Mouse (Mus musculus): ENCODE data around the gene Il13ra1. TPM values are rescaled to one million over a fixed set of nuclear protein-coding genes. Genes with fewer than 3 reads are reported as not detected.

Il13ra1 gene
- polyA plus RNA-seq, 1 experiment = 3.9 TPM

DNA sequence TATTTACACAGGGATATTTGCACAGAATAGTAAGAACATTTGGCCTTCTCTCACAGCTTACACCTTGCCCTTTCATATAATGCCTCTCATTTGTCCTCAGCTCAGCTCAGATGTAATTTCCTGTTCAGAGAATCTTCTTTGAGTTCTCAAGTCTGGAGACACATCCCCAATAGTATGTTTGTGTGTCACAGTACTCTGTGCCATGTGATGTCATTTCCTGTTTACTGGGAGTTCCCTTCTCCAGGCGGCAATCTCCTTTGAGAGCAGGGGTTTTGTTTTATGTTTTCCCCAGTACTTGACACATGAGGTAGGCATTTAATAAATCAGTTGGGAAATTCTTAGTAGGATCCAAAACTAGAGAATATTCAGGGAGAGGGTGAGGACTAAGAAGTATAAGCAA is 24.4 kb downstream of the Il13ra1 start:
- Histone ChIP-seq H3K36me3 (ENCODE audit: control insufficient read depth, insufficient read depth, low read length, poor library complexity, severe bottlenecking) (no peaks in the 10 kb centered on the region), H3K9me3 (replicated peaks; ENCODE audit: control insufficient read depth, insufficient read depth, low read length, poor library complexity, severe bottlenecking) (no peaks in the 10 kb centered on the region), H3K27me3 (ENCODE audit: control insufficient read depth, insufficient read depth, low read length, poor library complexity, severe bottlenecking) (no peaks in the 10 kb centered on the region), H3K9ac (ENCODE audit: low read depth, poor library complexity, severe bottlenecking) (no peak overlapping the region), H3K4me1 (ENCODE audit: control insufficient read depth, insufficient read depth, low read length) (no peaks in the 10 kb centered on the region), H3K4me3 (ENCODE audit: low read depth, low read length) (no peak overlapping the region), H3K27ac (ENCODE audit: insufficient read depth, low read length) (no peak overlapping the region)
- no peak for TF ChIP-seq CTCF (IDR thresholded peaks at IDR 0.05; ENCODE audit: low read depth, low read length)
- no peak for TF ChIP-seq EP300 (IDR thresholded peaks at IDR 0.05; ENCODE audit: insufficient read depth, low read depth, low read length)
- TF ChIP-seq POLR2A (IDR thresholded peaks at IDR 0.05; ENCODE audit: insufficient read depth, low read length) = no peak

DNA sequence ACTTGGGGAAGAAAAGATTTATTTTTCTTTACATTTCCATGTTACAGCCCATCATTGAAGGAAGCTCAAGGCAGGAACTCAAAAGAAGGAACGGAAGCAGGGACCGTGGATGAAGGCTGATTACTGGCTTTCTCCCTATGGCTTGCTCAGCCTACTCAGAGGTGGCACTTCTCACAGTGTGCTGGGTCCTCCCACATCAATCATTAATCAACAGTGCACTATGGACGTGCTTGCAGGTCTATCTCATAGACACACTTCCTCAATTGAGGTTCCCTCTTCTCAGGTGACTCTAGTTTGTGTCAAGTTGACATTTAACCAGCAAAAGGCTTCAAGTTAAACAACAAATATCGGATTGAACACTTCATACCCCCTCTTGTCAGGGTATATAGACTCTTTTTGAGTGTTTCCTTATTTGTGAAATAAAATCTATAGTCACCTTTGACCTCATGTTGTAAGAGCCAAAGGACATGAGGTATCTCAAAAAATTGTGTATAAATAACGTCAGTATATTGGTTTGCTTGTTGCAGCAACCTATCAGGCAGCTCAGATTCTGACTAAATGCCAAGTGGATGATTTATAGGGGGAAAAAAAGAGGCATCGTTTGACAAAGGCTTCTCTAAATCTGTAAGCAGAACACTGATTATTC is 30.2 kb downstream of the Il13ra1 start:
- TF ChIP-seq POLR2A (IDR thresholded peaks at IDR 0.05; ENCODE audit: insufficient read depth, low read length) (no peak), CTCF (IDR thresholded peaks at IDR 0.05; ENCODE audit: low read depth, low read length) (no peak), EP300 (IDR thresholded peaks at IDR 0.05; ENCODE audit: insufficient read depth, low read depth, low read length) (no peak)

DNA sequence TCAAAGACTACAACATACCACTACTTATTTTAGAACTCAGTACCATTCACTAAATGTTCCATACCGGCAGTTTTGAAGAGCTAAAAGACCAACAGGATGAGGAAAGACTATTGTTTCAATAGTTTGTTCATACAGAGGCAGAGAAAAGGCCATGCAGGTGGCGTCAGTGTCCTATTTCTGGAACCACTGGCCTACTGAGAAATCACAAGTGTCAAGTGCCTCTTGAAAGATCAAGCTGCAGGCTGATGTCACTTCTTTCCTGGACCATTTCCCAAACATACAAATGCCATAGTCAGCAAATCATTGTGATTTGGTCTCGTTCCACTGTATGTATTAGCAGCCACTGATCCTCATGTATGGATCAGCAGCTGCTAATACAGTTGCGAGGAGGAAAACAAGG is 34.8 kb downstream of the Il13ra1 start:
- Histone ChIP-seq H3K36me3 (ENCODE audit: control insufficient read depth, insufficient read depth, low read length, poor library complexity, severe bottlenecking) (no peaks in the 10 kb centered on the region), H3K4me3 (ENCODE audit: low read depth, low read length) (no peak overlapping the region), H3K9ac (ENCODE audit: low read depth, poor library complexity, severe bottlenecking) (no peak overlapping the region), H3K27me3 (ENCODE audit: control insufficient read depth, insufficient read depth, low read length, poor library complexity, severe bottlenecking) (no peaks in the 10 kb centered on the region), H3K9me3 (replicated peaks; ENCODE audit: control insufficient read depth, insufficient read depth, low read length, poor library complexity, severe bottlenecking) (no peaks in the 10 kb centered on the region), H3K4me1 (ENCODE audit: control insufficient read depth, insufficient read depth, low read length) (no peaks in the 10 kb centered on the region), H3K27ac (ENCODE audit: insufficient read depth, low read length) (no peak overlapping the region)
- TF ChIP-seq POLR2A (IDR thresholded peaks at IDR 0.05; ENCODE audit: insufficient read depth, low read length) (no peak), EP300 (IDR thresholded peaks at IDR 0.05; ENCODE audit: insufficient read depth, low read depth, low read length) (no peak), CTCF (IDR thresholded peaks at IDR 0.05; ENCODE audit: low read depth, low read length) (no peak)

More for the DNA sequence above, 30.2 kb downstream of the Il13ra1 start:
- H3K9ac ChIP-seq (ENCODE audit: low read depth, poor library complexity, severe bottlenecking) = no peak overlapping the region
- no peak overlapping the region for H3K4me3 ChIP-seq (ENCODE audit: low read depth, low read length)
- no peaks in the 10 kb centered on the region for H3K4me1 ChIP-seq (ENCODE audit: control insufficient read depth, insufficient read depth, low read length)
- no peaks in the 10 kb centered on the region for H3K9me3 ChIP-seq (replicated peaks; ENCODE audit: control insufficient read depth, insufficient read depth, low read length, poor library complexity, severe bottlenecking)
- no peaks in the 10 kb centered on the region for H3K27me3 ChIP-seq (ENCODE audit: control insufficient read depth, insufficient read depth, low read length, poor library complexity, severe bottlenecking)
- H3K36me3 ChIP-seq (ENCODE audit: control insufficient read depth, insufficient read depth, low read length, poor library complexity, severe bottlenecking) = no peaks in the 10 kb centered on the region
- H3K27ac ChIP-seq (ENCODE audit: insufficient read depth, low read length) = no peak overlapping the region

DNA sequence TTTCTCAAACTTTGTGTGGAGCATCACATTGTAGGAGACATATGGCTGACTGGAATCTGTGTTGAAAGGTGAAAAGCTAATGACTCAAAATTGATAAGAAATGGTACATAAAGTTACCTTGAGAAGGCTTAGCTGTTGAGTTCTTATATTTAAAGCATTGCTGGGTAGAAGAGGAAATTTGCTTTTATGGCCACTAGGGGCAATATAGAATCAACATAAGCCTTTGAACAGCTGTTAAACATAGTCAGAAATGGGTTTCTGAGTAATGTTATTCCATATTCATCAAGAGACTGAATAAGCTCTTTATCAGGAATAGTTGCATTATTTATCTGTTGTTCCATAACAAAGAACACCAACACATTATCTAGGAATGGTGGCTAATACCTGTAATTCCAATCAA is 38.2 kb downstream of the Il13ra1 start:
- no peaks in the 10 kb centered on the region for H3K27me3 ChIP-seq (ENCODE audit: control insufficient read depth, insufficient read depth, low read length, poor library complexity, severe bottlenecking)
- no peak overlapping the region for H3K9ac ChIP-seq (ENCODE audit: low read depth, poor library complexity, severe bottlenecking)
- TF ChIP-seq CTCF (IDR thresholded peaks at IDR 0.05; ENCODE audit: low read depth, low read length) = no peak
- TF ChIP-seq EP300 (IDR thresholded peaks at IDR 0.05; ENCODE audit: insufficient read depth, low read depth, low read length) = no peak
- TF ChIP-seq POLR2A (IDR thresholded peaks at IDR 0.05; ENCODE audit: insufficient read depth, low read length) = no peak
- H3K4me1 ChIP-seq (ENCODE audit: control insufficient read depth, insufficient read depth, low read length) = no peaks in the 10 kb centered on the region
- H3K36me3 ChIP-seq (ENCODE audit: control insufficient read depth, insufficient read depth, low read length, poor library complexity, severe bottlenecking) = no peaks in the 10 kb centered on the region
- no peaks in the 10 kb centered on the region for H3K9me3 ChIP-seq (replicated peaks; ENCODE audit: control insufficient read depth, insufficient read depth, low read length, poor library complexity, severe bottlenecking)
- H3K27ac ChIP-seq (ENCODE audit: insufficient read depth, low read length) = no peak overlapping the region
- H3K4me3 ChIP-seq (ENCODE audit: low read depth, low read length) = no peak overlapping the region

- Histone ChIP-seq H3K4me1 (ENCODE audit: control insufficient read depth, insufficient read depth, low read length) (no peaks in the 10 kb centered on the region), H3K9ac (ENCODE audit: low read depth, poor library complexity, severe bottlenecking) (no peak overlapping the region), H3K9me3 (replicated peaks; ENCODE audit: control insufficient read depth, insufficient read depth, low read length, poor library complexity, severe bottlenecking) (no peaks in the 10 kb centered on the region), H3K27ac (ENCODE audit: insufficient read depth, low read length) (no peak overlapping the region), H3K27me3 (ENCODE audit: control insufficient read depth, insufficient read depth, low read length, poor library complexity, severe bottlenecking) (no peaks in the 10 kb centered on the region), H3K4me3 (ENCODE audit: low read depth, low read length) (no peak overlapping the region), H3K36me3 (ENCODE audit: control insufficient read depth, insufficient read depth, low read length, poor library complexity, severe bottlenecking) (no peaks in the 10 kb centered on the region)
- no peak for TF ChIP-seq CTCF (IDR thresholded peaks at IDR 0.05; ENCODE audit: low read depth, low read length)
Measured at GRCm38 (mm10) chrX:36156677-36157076, 44.8 kb downstream of the Il13ra1 start.

DNA sequence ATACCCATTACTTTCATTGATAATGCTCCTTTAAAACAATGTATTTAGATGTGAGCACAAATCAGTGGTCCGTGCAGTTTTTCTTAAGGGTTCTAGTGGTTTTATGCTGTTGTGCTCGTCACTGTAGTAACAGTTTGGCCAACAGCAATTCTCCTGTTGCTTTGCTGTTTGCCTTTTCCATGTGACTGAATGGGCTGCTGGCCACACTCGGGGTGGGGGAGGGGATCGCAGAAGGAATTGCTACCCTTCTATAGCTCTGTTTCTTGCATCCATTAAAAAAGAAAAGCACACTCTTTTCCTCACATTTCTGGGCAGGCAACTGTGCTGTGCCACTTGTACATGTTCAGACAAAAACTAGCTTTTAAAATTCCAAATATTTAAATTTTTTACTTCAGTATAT is 49.7 kb downstream of the Il13ra1 start:
- H3K36me3 ChIP-seq (ENCODE audit: control insufficient read depth, insufficient read depth, low read length, poor library complexity, severe bottlenecking) = no peaks in the 10 kb centered on the region

More for the DNA sequence above, 49.7 kb downstream of the Il13ra1 start:
- H3K9me3 ChIP-seq (replicated peaks; ENCODE audit: control insufficient read depth, insufficient read depth, low read length, poor library complexity, severe bottlenecking) = no peaks in the 10 kb centered on the region
- H3K4me3 ChIP-seq (ENCODE audit: low read depth, low read length) = no peak overlapping the region
- H3K27me3 ChIP-seq (ENCODE audit: control insufficient read depth, insufficient read depth, low read length, poor library complexity, severe bottlenecking) = no peaks in the 10 kb centered on the region
- H3K9ac ChIP-seq (ENCODE audit: low read depth, poor library complexity, severe bottlenecking) = no peak overlapping the region
- TF ChIP-seq POLR2A (IDR thresholded peaks at IDR 0.05; ENCODE audit: insufficient read depth, low read length) (no peak), CTCF (IDR thresholded peaks at IDR 0.05; ENCODE audit: low read depth, low read length) (no peak), EP300 (IDR thresholded peaks at IDR 0.05; ENCODE audit: insufficient read depth, low read depth, low read length) (no peak)
- no peaks in the 10 kb centered on the region for H3K4me1 ChIP-seq (ENCODE audit: control insufficient read depth, insufficient read depth, low read length)
- no peak overlapping the region for H3K27ac ChIP-seq (ENCODE audit: insufficient read depth, low read length)

Measured in ES-Bruce4 (cell line).